9 mouse cellular contexts compared by ENCODE assay signal in genomic region chr7:27674195-27674521, GRCm38 (mm10). TPM values are rescaled to one million over a fixed set of nuclear protein-coding genes. Genes with fewer than 3 reads are reported as not detected.
DNase-seq lines count a peak whose midpoint lies in the region; ATAC-seq and TF ChIP-seq lines count a peak whose summit lies in the region.
"Had no signal": no experiment of that assay in that cellular context is flagged by ENCODE, and none has a peak within 500 bp of the region (broad histone marks: within the 10 kb centered on the region; RNA-seq: fewer than 3 reads in every experiment).

No protein-coding gene starts in this region.

- ATAC-seq in heart, embryonic 12.5 days (ENCODE audit: insufficient number of reproducible peaks, low FRiP score), result peak; percentile 75
- ATAC-seq in forebrain, postnatal 0 days, result peak; percentile 49; the same call in 1 of the 2 replicates
- ATAC-seq in megakaryocyte, adult 5-6 weeks (ENCODE audit: poor library complexity, severe bottlenecking), result peak; percentile 22; the same call in 1 of the 2 replicates
- no peak for ATAC-seq in granulocyte monocyte progenitor cell, adult 5-6 weeks (replicated peaks; ENCODE audit: poor library complexity, severe bottlenecking)

- H3K27me3 ChIP-seq in heart, embryonic 12.5 days (replicated peaks), result no peaks in the 10 kb centered on the region
- H3K27me3 ChIP-seq in forebrain, postnatal 0 days (ENCODE audit: insufficient read depth, low read length), result no peaks in the 10 kb centered on the region

- peaks cover 11% of the 10 kb centered on the region for H3K36me3 ChIP-seq in heart, embryonic 12.5 days
- H3K36me3 ChIP-seq in ES-E14 (ENCODE audit: control insufficient read depth, insufficient read depth, low read length, poor library complexity, severe bottlenecking), result no peaks in the 10 kb centered on the region; the same call in 1 of the 2 replicates
- peaks cover 10% of the 10 kb centered on the region for H3K36me3 ChIP-seq in forebrain, postnatal 0 days (ENCODE audit: insufficient read depth)

- DNase-seq in heart, postnatal 10 days, result no peak
- no peak for DNase-seq in ES-E14 (ENCODE audit: low read depth, low spot score)
- no peak for DNase-seq in forebrain, postnatal 0 days
- no peak for DNase-seq in embryo, embryonic 10.5 days (ENCODE audit: low spot score)
- no peak for DNase-seq in cerebellum, postnatal 10 days

- intact Hi-C loops in heart, postnatal 10 days (cut with DNase I), result no loop called here

- H3K27ac ChIP-seq in heart, embryonic 12.5 days (ENCODE audit: poor library complexity, severe bottlenecking), result no peak overlapping the region
- no peak overlapping the region for H3K27ac ChIP-seq in ES-E14 (ENCODE audit: insufficient read depth, low read depth, low read length, poor library complexity, severe bottlenecking)
- H3K27ac ChIP-seq in forebrain, postnatal 0 days (ENCODE audit: low read depth, low read length), result peak overlapping the region; percentile 80

- TF ChIP-seq CTCF in forebrain, postnatal 0 days (IDR thresholded peaks at IDR 0.05; ENCODE audit: low read depth), result no peak

- H3K4me1 ChIP-seq in heart, embryonic 12.5 days (replicated peaks), result peaks cover 15% of the 10 kb centered on the region
- H3K4me1 ChIP-seq in ES-E14 (ENCODE audit: control insufficient read depth in 2 of 2, insufficient read depth in 2 of 2, low read length in 2 of 2, poor library complexity in 1 of 2), result peaks cover 0 to 7% of the 10 kb centered on the region in 2 experiments; a peak in 2 of 4 replicates
- peaks cover 20% of the 10 kb centered on the region for H3K4me1 ChIP-seq in forebrain, postnatal 0 days (ENCODE audit: insufficient read depth)

- in situ Hi-C loops in ES-E14 (cut with MboI; ENCODE audit: low sequenced_read_pairs in 2 of 2, unreplicated experiment in 2 of 2), result no loop called here

- peak overlapping the region; percentile 100 for H3K4me2 ChIP-seq in heart, embryonic 12.5 days
- H3K4me2 ChIP-seq in forebrain, postnatal 0 days (ENCODE audit: low read depth), result peak overlapping the region; percentile 97

- no peaks in the 10 kb centered on the region for H3K9me3 ChIP-seq in heart, embryonic 12.5 days (replicated peaks)
- no peaks in the 10 kb centered on the region for H3K9me3 ChIP-seq in ES-E14 (ENCODE audit: control insufficient read depth, insufficient read depth, low read depth, low read length)
- no peaks in the 10 kb centered on the region for H3K9me3 ChIP-seq in forebrain, postnatal 0 days (ENCODE audit: low read length)

- peak overlapping the region; percentile 79 for H3K4me3 ChIP-seq in heart, embryonic 12.5 days
- H3K4me3 ChIP-seq in ES-E14 (ENCODE audit: insufficient read depth in 1 of 2, low read depth in 1 of 2, low read length in 2 of 2, poor library complexity in 1 of 2, severe bottlenecking in 1 of 2), result peak overlapping the region; percentile 77 to 89
- peak overlapping the region; percentile 90 for H3K4me3 ChIP-seq in forebrain, postnatal 0 days (ENCODE audit: low read depth, low read length)

- H3K9ac ChIP-seq in heart, embryonic 12.5 days, result peak overlapping the region; percentile 94
- peak overlapping the region; percentile 89 for H3K9ac ChIP-seq in ES-E14 (ENCODE audit: insufficient read depth, low read depth, low read length, poor library complexity, severe bottlenecking)
- H3K9ac ChIP-seq in forebrain, postnatal 0 days, result peak overlapping the region; percentile 88

- WGBS in heart, embryonic 12.5 days, result under 1% methylated on average over 37 of the region's 38 CpGs
- 7% methylated on average over 36 of the region's 38 CpGs for WGBS in forebrain, postnatal 0 days

TF ChIP-seq in ES-E14, 5 proteins besides CTCF, POLR2A, EP300 and RAD21:
- no peak for TF ChIP-seq HCFC1 (IDR thresholded peaks at IDR 0.05; ENCODE audit: borderline replicate concordance, insufficient read depth, low read length)
- TF ChIP-seq CHD2 (IDR thresholded peaks at IDR 0.05; ENCODE audit: low read depth, low read length), result no peak
- TF ChIP-seq ZNF384 (IDR thresholded peaks at IDR 0.05; ENCODE audit: low read depth, low read length), result no peak
- TF ChIP-seq ZC3H11A (IDR thresholded peaks at IDR 0.05; ENCODE audit: borderline replicate concordance, low read depth, low read length), result no peak
- TF ChIP-seq MAFK (IDR thresholded peaks at IDR 0.05; ENCODE audit: insufficient read depth, low read depth, low read length), result no peak

RNA-seq across cellular contexts. Expression of gene Map3k10, which starts 0.2 kb away (rescaled TPM):
- 8.8 and 9.8 TPM in 2 replicates for polyA plus RNA-seq in heart, embryonic 12.5 days (2016; fragmentation: Nextera tagmentation; extraction: Ambion mirVana)
- total RNA-seq in heart, postnatal 10 days (2021), result 10 to 100 TPM; 18.1 to 18.9 TPM
- 20.2 and 21.6 TPM in 2 replicates for total RNA-seq in ES-E14 (2012; rRNA removed)
- total RNA-seq in forebrain, postnatal 0 days (2014; rRNA removed), result 117 and 126 TPM in 2 replicates
- 20.8 and 22.5 TPM in 2 replicates for polyA plus RNA-seq in forebrain, postnatal 0 days (2015; fragmentation: Nextera tagmentation; extraction: Ambion mirVana)
- 1.7 and 2.4 TPM in 2 replicates for total RNA-seq in megakaryocyte, adult 5-6 weeks (2015)
- 2.3 and 4.3 TPM in 2 replicates for total RNA-seq in megakaryocyte, adult 5-6 weeks (2017)
- 3.2 and 3.5 TPM in 2 replicates for total RNA-seq in granulocyte monocyte progenitor cell, adult 5-6 weeks (2014; fragmentation: Nextera tagmentation)
- 4.9 and 5.0 TPM in 2 replicates for total RNA-seq in granulocyte monocyte progenitor cell, adult 5-6 weeks (2017)

RNA-seq across cellular contexts. Expression of gene Zfp607b, which starts 15.0 kb away (rescaled TPM):
- 1.7 and 2.8 TPM in 2 replicates for polyA plus RNA-seq in heart, embryonic 12.5 days (2016; fragmentation: Nextera tagmentation; extraction: Ambion mirVana)
- total RNA-seq in heart, postnatal 10 days (2021), result under 1 TPM; 0.62 to 0.69 TPM
- total RNA-seq in ES-E14 (2012; rRNA removed), result 5.3 and 6.6 TPM in 2 replicates
- total RNA-seq in forebrain, postnatal 0 days (2014; rRNA removed), result 8.5 and 10.6 TPM in 2 replicates
- 5.7 and 6.5 TPM in 2 replicates for polyA plus RNA-seq in forebrain, postnatal 0 days (2015; fragmentation: Nextera tagmentation; extraction: Ambion mirVana)
- total RNA-seq in megakaryocyte, adult 5-6 weeks (2015), result 0.46 and 1.4 TPM in 2 replicates
- 0.41 and 1.6 TPM in 2 replicates for total RNA-seq in megakaryocyte, adult 5-6 weeks (2017)
- 0.66 and 1.7 TPM in 2 replicates for total RNA-seq in granulocyte monocyte progenitor cell, adult 5-6 weeks (2014; fragmentation: Nextera tagmentation)
- 0.69 and 7.9 TPM in 2 replicates for total RNA-seq in granulocyte monocyte progenitor cell, adult 5-6 weeks (2017)

RNA-seq across cellular contexts. Expression of gene Ttc9b, which starts 20.4 kb away (rescaled TPM):
- 0.09 TPM in 1 of 2 replicates, not detected in the other for polyA plus RNA-seq in heart, embryonic 12.5 days (2016; fragmentation: Nextera tagmentation; extraction: Ambion mirVana)
- total RNA-seq in heart, postnatal 10 days (2021), result not detected
- total RNA-seq in ES-E14 (2012; rRNA removed), result 0.54 and 0.74 TPM in 2 replicates
- total RNA-seq in forebrain, postnatal 0 days (2014; rRNA removed), result 95.8 and 111 TPM in 2 replicates
- 116 and 118 TPM in 2 replicates for polyA plus RNA-seq in forebrain, postnatal 0 days (2015; fragmentation: Nextera tagmentation; extraction: Ambion mirVana)
- not detected in 2 replicates for total RNA-seq in megakaryocyte, adult 5-6 weeks (2015)
- total RNA-seq in megakaryocyte, adult 5-6 weeks (2017), result not detected in 2 replicates
- total RNA-seq in granulocyte monocyte progenitor cell, adult 5-6 weeks (2014; fragmentation: Nextera tagmentation), result not detected in 2 replicates
- not detected in 2 replicates for total RNA-seq in granulocyte monocyte progenitor cell, adult 5-6 weeks (2017)
- polyA plus RNA-seq: gonadal fat pad, adult 2 months had no signal

RNA-seq across cellular contexts. Expression of gene Zfp60, which starts 57.0 kb away (rescaled TPM):
- polyA plus RNA-seq in heart, embryonic 12.5 days (2016; fragmentation: Nextera tagmentation; extraction: Ambion mirVana), result 20.2 TPM in 2 replicates
- total RNA-seq in heart, postnatal 10 days (2021), result 10 to 100 TPM in 1 of 2 experiments, 1 to 10 TPM in 1; 7.4 to 11.2 TPM
- 11.0 and 12.0 TPM in 2 replicates for total RNA-seq in ES-E14 (2012; rRNA removed)
- total RNA-seq in forebrain, postnatal 0 days (2014; rRNA removed), result 41.3 and 46.0 TPM in 2 replicates
- 24.3 and 44.3 TPM in 2 replicates for polyA plus RNA-seq in forebrain, postnatal 0 days (2015; fragmentation: Nextera tagmentation; extraction: Ambion mirVana)
- 4.6 and 5.1 TPM in 2 replicates for total RNA-seq in megakaryocyte, adult 5-6 weeks (2015)
- total RNA-seq in megakaryocyte, adult 5-6 weeks (2017), result 3.3 and 4.3 TPM in 2 replicates
- total RNA-seq in granulocyte monocyte progenitor cell, adult 5-6 weeks (2014; fragmentation: Nextera tagmentation), result 11.7 and 20.6 TPM in 2 replicates
- total RNA-seq in granulocyte monocyte progenitor cell, adult 5-6 weeks (2017), result 7.0 and 8.9 TPM in 2 replicates

Comparison
In these comparisons a context has a peak if more than half of its experiments do, and no peak if none do; other contexts are left out.
1. RNA of gene Ttc9b, which starts 20.4 kb away (total RNA-seq): 95.8 to 111 TPM in forebrain, postnatal 0 days; 0.54 to 0.74 TPM in ES-E14, not detected in heart, postnatal 10 days, not detected in megakaryocyte, adult 5-6 weeks and not detected in granulocyte monocyte progenitor cell, adult 5-6 weeks; every median in the first group is over 10 times any median in the second.
2. Peak in every context shown above with its lines, with median percentiles within 50 percentile points of each other: H3K4me3 ChIP-seq and H3K9ac ChIP-seq.